Mouse (Mus musculus) heart, postnatal 0 days (tissue): ENCODE measurements at regions not wholly inside any gene's neighbourhood (a gene's known extent, or its start where the extent isn't known, plus 50 kb on each side); places are given as distances from the start of the nearest gene placed in this dataset. TPM values are rescaled to one million over a fixed set of nuclear protein-coding genes. Genes with fewer than 3 reads are reported as not detected.
A peak's percentile ranks its signal among the peaks of the same experiment; 100 is the strongest.

Experiments used
- ATAC-seq: fragments of 200-750 bp; cut with Nextera tagmentation; 2 replicates; pipeline ENCODE4 v1.8.0; 2017; ENCODE audit warnings: low read depth, moderate number of reproducible peaks, moderate library complexity; ENCODE audit not compliant: insufficient read depth
- DNase-seq: peaks from one replicate; pipeline ENCODE4 v3.0.0-alpha.2; 2016; ENCODE audit warnings: low spot score
- H3K27ac ChIP-seq: fragments of 300-500 bp; sonication (generic); 2 replicates; pipeline ENCODE4 v1.5.1; 2014; ENCODE audit warnings: low read depth, mild to moderate bottlenecking
- H3K27me3 ChIP-seq: fragments of 300-500 bp; sonication (generic); 2 replicates; pipeline ENCODE4 v1.6.1; 2014; ENCODE audit warnings: low read length, mixed read lengths; ENCODE audit not compliant: control insufficient read depth, insufficient read depth
- H3K36me3 ChIP-seq: fragments of 300-500 bp; sonication (generic); replicated peaks from 2 replicates; pipeline ENCODE4 v1.6.1; 2014; ENCODE audit warnings: low read length, mixed read lengths; ENCODE audit not compliant: control insufficient read depth, insufficient read depth
- H3K4me1 ChIP-seq: fragments of 300-500 bp; sonication (generic); 2 replicates; pipeline ENCODE4 v1.6.1; 2014; ENCODE audit warnings: antibody characterized with exemption; ENCODE audit not compliant: control insufficient read depth, insufficient read depth
- H3K4me2 ChIP-seq: fragments of 300-500 bp; sonication (generic); 2 replicates; pipeline ENCODE4 v1.6.1; 2014; ENCODE audit warnings: low read depth, mild to moderate bottlenecking, low read length, moderate library complexity
- H3K4me3 ChIP-seq: fragments of 300-500 bp; sonication (generic); 2 replicates; pipeline ENCODE4 v1.5.1; 2014; ENCODE audit warnings: low read depth, low read length
- H3K9ac ChIP-seq: fragments of 300-500 bp; sonication (generic); replicated peaks from 2 replicates; pipeline ENCODE4 v1.6.1; 2014; ENCODE audit warnings: low read depth, low read length, mixed read lengths
- H3K9me3 ChIP-seq: fragments of 300-500 bp; sonication (generic); replicated peaks from 2 replicates; pipeline ENCODE4 v1.6.1; 2016; ENCODE audit warnings: low read length; ENCODE audit not compliant: control insufficient read depth
- CTCF ChIP-seq: IDR thresholded peaks from 2 replicates; pipeline ENCODE4 v1.5.1; 2016; ENCODE audit warnings: antibody characterized with exemption, control low read depth, low read depth
- EP300 ChIP-seq: IDR thresholded peaks from 2 replicates; pipeline ENCODE4 v1.6.1; 2016; ENCODE audit warnings: antibody characterized with exemption, low read depth
- WGBS: fragments of 180-500 bp; shearing (Covaris S2); extraction: QIAGEN DNeasy Blood & Tissue Kit; methylation state at CpG from one replicate; pipeline ENCODE4 v1.1.7; 2014; 5-methylcytosine and 5-hydroxymethylcytosine counted together
- microRNA-seq: library from miRNA; unstranded; fragments of <30 nt; microRNA quantifications from one replicate; pipeline ENCODE4, GENCODE M21; 2016

DNA sequence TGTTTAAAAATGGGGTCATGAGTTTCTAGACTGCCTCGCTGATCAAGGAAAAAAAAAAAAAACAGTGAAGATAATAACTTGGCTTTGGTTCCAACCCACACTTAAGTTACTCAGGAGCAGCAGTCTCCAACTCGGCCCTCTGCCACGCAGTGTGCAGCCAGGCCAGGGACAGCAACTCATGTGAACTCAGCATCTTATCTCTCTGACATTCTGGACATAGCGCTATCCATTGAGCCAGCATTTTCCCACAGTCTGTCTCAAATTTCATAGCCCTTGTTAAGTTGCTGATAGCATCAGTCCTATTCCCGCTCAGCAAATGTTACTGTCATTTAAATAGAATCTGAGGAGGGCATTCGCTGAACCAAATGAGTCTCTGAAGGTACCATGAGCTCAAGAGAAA lies 102.2 kb downstream of the Ndfip2 start:
- Histone ChIP-seq H3K4me1 (peaks cover 4% of the 10 kb centered on the region; the same call in 1 of the 2 replicates), H3K9me3 (no peaks in the 10 kb centered on the region), H3K4me2 (no peak overlapping the region), H3K27me3 (no peaks in the 10 kb centered on the region), H3K9ac (no peak overlapping the region), H3K27ac (peak overlapping the region; percentile 47; the same call in 1 of the 2 replicates), H3K4me3 (no peak overlapping the region), H3K36me3 (no peaks in the 10 kb centered on the region)
- peak; percentile 91 for DNase-seq
- peak; percentile 97 for ATAC-seq
- WGBS: 8% methylated on average over 6 of the region's 6 CpGs
- TF ChIP-seq CTCF: no peak
- peak; percentile 80 for TF ChIP-seq EP300

DNA sequence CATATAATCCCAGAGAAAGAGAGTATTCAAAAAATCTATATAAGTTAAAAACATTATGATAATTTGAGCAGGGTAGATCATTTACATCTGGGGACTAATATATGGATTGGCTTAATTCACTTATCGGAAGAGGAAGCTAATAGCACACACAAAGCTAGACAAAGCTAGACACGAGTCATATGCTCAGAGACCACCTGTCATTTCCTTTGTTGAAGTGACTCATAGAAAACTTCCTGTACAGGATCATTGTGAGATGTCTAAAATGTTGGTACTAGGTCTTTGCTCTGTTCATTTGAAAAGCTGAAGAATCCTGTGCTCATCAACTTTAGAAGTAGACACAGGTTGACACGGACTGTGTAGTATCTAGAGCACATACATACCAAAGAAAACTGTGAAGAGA lies 101.5 kb downstream of the Ndfip2 start:
- no peak for DNase-seq
- no peak for ATAC-seq
- Histone ChIP-seq H3K36me3 (no peaks in the 10 kb centered on the region), H3K9ac (no peak overlapping the region), H3K27ac (no peak overlapping the region), H3K4me3 (no peak overlapping the region), H3K4me1 (peaks cover 4% of the 10 kb centered on the region; the same call in 1 of the 2 replicates), H3K9me3 (no peaks in the 10 kb centered on the region), H3K4me2 (no peak overlapping the region), H3K27me3 (no peaks in the 10 kb centered on the region)
- TF ChIP-seq EP300 (no peak; the same call in 1 of the 2 replicates), CTCF (no peak)
- WGBS: 63% methylated on average over 3 of the region's 3 CpGs

Small RNA genes in the stretch of these regions (microRNA-seq; reads per million reads assigned to microRNA genes)
- not detected for gene Gm22406
- gene Mir6390: not detected
